In genomic region chr1:53341071-53341470, GRCm38 (mm10) we compare ENCODE assay signal across 30 mouse cellular contexts. TPM values are rescaled to one million over a fixed set of nuclear protein-coding genes. Genes with fewer than 3 reads are reported as not detected.
DNase-seq lines count a peak whose midpoint lies in the region; ATAC-seq and TF ChIP-seq lines count a peak whose summit lies in the region.
"Had no signal": no experiment of that assay in that cellular context is flagged by ENCODE, and none has a peak within 500 bp of the region (broad histone marks: within the 10 kb centered on the region; RNA-seq: fewer than 3 reads in every experiment).

No protein-coding gene starts in this region.

- DNase-seq in liver, postnatal 0 days, result no peak
- no peak for DNase-seq in ovary, postnatal 10 days (ENCODE audit: low spot score)
- DNase-seq in embryo, embryonic 10.5 days (ENCODE audit: low spot score), result no peak
- DNase-seq: adrenal gland, adult 2 months; adrenal gland, postnatal 10 days; adrenal gland, postnatal 25 days; cerebellum, adult 11 months; cerebellum, adult 18-20 months; cerebellum, adult 8-10 months; cerebellum, adult 9-11 months; cerebellum, postnatal 14 days; cerebellum, postnatal 36 days; embryo, embryonic 11 days had no signal

- no peak overlapping the region for H3K4me2 ChIP-seq in liver, postnatal 0 days (ENCODE audit: low read depth, low read length)
- no peak overlapping the region for H3K4me2 ChIP-seq in liver, embryonic 12.5 days
- H3K4me2 ChIP-seq: embryonic facial prominence, embryonic 13.5 days; embryonic facial prominence, embryonic 15.5 days; forebrain, embryonic 12.5 days had no signal

- WGBS in liver, postnatal 0 days (ENCODE audit: insufficient replicate concordance), result 92% methylated on average over 2 of the region's 2 CpGs
- 77% methylated on average over 2 of the region's 2 CpGs for WGBS in liver, embryonic 12.5 days (ENCODE audit: insufficient replicate concordance)

- H3K9me3 ChIP-seq in liver, postnatal 0 days (ENCODE audit: low read length), result no peaks in the 10 kb centered on the region
- H3K9me3 ChIP-seq in liver, embryonic 12.5 days (replicated peaks), result no peaks in the 10 kb centered on the region

- peaks cover 20% of the 10 kb centered on the region for H3K36me3 ChIP-seq in liver, postnatal 0 days (replicated peaks; ENCODE audit: insufficient read depth, low read length)
- H3K36me3 ChIP-seq in liver, embryonic 12.5 days, result peaks cover 43% of the 10 kb centered on the region

- H3K27ac ChIP-seq in liver, postnatal 0 days (ENCODE audit: low read depth), result no peak overlapping the region
- no peak overlapping the region for H3K27ac ChIP-seq in liver, embryonic 12.5 days
- H3K27ac ChIP-seq: embryonic facial prominence, embryonic 13.5 days; embryonic facial prominence, embryonic 15.5 days; forebrain, embryonic 10.5 days; forebrain, embryonic 12.5 days had no signal

- TF ChIP-seq CTCF in liver, postnatal 0 days (IDR thresholded peaks at IDR 0.05; ENCODE audit: low read depth), result no peak

- ATAC-seq in liver, postnatal 0 days, result peak; percentile 31; the same call in 1 of the 2 replicates
- ATAC-seq in liver, embryonic 12.5 days, result no peak
- ATAC-seq in granulocyte monocyte progenitor cell, adult 5-6 weeks (replicated peaks; ENCODE audit: poor library complexity, severe bottlenecking), result peak; percentile 100
- peak; percentile 99 for ATAC-seq in megakaryocyte progenitor cell, adult 5-6 weeks (replicated peaks; ENCODE audit: poor library complexity)
- ATAC-seq: forebrain, embryonic 14.5 days; forebrain, embryonic 16.5 days had no signal

- no peak overlapping the region for H3K9ac ChIP-seq in liver, postnatal 0 days (replicated peaks)
- no peak overlapping the region for H3K9ac ChIP-seq in liver, embryonic 12.5 days
- H3K9ac ChIP-seq: embryonic facial prominence, embryonic 13.5 days; embryonic facial prominence, embryonic 15.5 days; forebrain, embryonic 12.5 days had no signal

- 0 out of 2 replicates have a peak, but pooled peaks have one; percentile 10 for TF ChIP-seq EP300 in liver, postnatal 0 days (IDR thresholded peaks at IDR 0.05; ENCODE audit: low read depth)

- no peak overlapping the region for H3K4me3 ChIP-seq in liver, postnatal 0 days (ENCODE audit: low read depth, low read length)
- H3K4me3 ChIP-seq in liver, embryonic 12.5 days, result no peak overlapping the region
- H3K4me3 ChIP-seq: embryonic facial prominence, embryonic 13.5 days; embryonic facial prominence, embryonic 15.5 days; erythroblast, embryonic 14.5 days; forebrain, embryonic 10.5 days; forebrain, embryonic 12.5 days had no signal

- no peaks in the 10 kb centered on the region for H3K27me3 ChIP-seq in liver, postnatal 0 days (ENCODE audit: insufficient read depth, low read length)
- no peaks in the 10 kb centered on the region for H3K27me3 ChIP-seq in liver, embryonic 12.5 days (replicated peaks)
- H3K27me3 ChIP-seq: embryonic facial prominence, embryonic 13.5 days; embryonic facial prominence, embryonic 15.5 days; forebrain, embryonic 12.5 days had no signal

- no peaks in the 10 kb centered on the region for H3K4me1 ChIP-seq in liver, postnatal 0 days (ENCODE audit: insufficient read depth)
- peaks cover 8% of the 10 kb centered on the region for H3K4me1 ChIP-seq in liver, embryonic 12.5 days
- H3K4me1 ChIP-seq: embryonic facial prominence, embryonic 13.5 days; embryonic facial prominence, embryonic 15.5 days; forebrain, embryonic 10.5 days; forebrain, embryonic 12.5 days had no signal

RNA-seq across cellular contexts. Expression of gene Asdurf, which starts 11.3 kb away (rescaled TPM):
- polyA plus RNA-seq in liver, postnatal 0 days (2015; fragmentation: Nextera tagmentation; extraction: Ambion mirVana), result 2.8 and 5.0 TPM in 2 replicates
- polyA plus RNA-seq in liver, embryonic 12.5 days (2016; fragmentation: Nextera tagmentation; extraction: Ambion mirVana), result not detected in 2 replicates
- not detected in 2 replicates for total RNA-seq in granulocyte monocyte progenitor cell, adult 5-6 weeks (2014; fragmentation: Nextera tagmentation)
- 112 and 243 TPM in 2 replicates for total RNA-seq in granulocyte monocyte progenitor cell, adult 5-6 weeks (2017)
- total RNA-seq in megakaryocyte progenitor cell, adult 5-6 weeks (2015), result not detected in 2 replicates
- total RNA-seq in megakaryocyte progenitor cell, adult 5-6 weeks (2017), result 232 and 264 TPM in 2 replicates
- total RNA-seq: adrenal gland, postnatal 25 days; adrenal gland, postnatal 4 days; ES-E14; MEL had no signal
- polyA plus RNA-seq: adrenal gland, adult 2 months; brain, embryonic 14.5 days; C2C12; cortical plate, adult 2 months; embryonic facial prominence, embryonic 11.5 days; erythroblast, embryonic 14.5 days; forebrain, embryonic 10.5 days; forebrain, embryonic 12.5 days had no signal

RNA-seq across cellular contexts. Expression of gene Gm28551, which starts 11.4 kb away (rescaled TPM):
- 0.11 TPM in 2 replicates for polyA plus RNA-seq in liver, postnatal 0 days (2015; fragmentation: Nextera tagmentation; extraction: Ambion mirVana)
- polyA plus RNA-seq in liver, embryonic 12.5 days (2016; fragmentation: Nextera tagmentation; extraction: Ambion mirVana), result 0.33 and 0.36 TPM in 2 replicates
- not detected in 2 replicates for total RNA-seq in granulocyte monocyte progenitor cell, adult 5-6 weeks (2014; fragmentation: Nextera tagmentation)
- total RNA-seq in granulocyte monocyte progenitor cell, adult 5-6 weeks (2017), result 0.82 TPM in 1 of 2 replicates, not detected in the other
- not detected in 2 replicates for total RNA-seq in megakaryocyte progenitor cell, adult 5-6 weeks (2015)
- not detected in 2 replicates for total RNA-seq in megakaryocyte progenitor cell, adult 5-6 weeks (2017)
- total RNA-seq: adrenal gland, postnatal 10 days; adrenal gland, postnatal 25 days; adrenal gland, postnatal 4 days; MEL had no signal
- polyA plus RNA-seq: adrenal gland, adult 2 months; erythroblast, embryonic 14.5 days had no signal

RNA-seq across cellular contexts. Expression of gene Asnsd1, which starts 11.5 kb away (rescaled TPM):
- 36.0 and 36.2 TPM in 2 replicates for polyA plus RNA-seq in liver, postnatal 0 days (2015; fragmentation: Nextera tagmentation; extraction: Ambion mirVana)
- polyA plus RNA-seq in liver, embryonic 12.5 days (2016; fragmentation: Nextera tagmentation; extraction: Ambion mirVana), result 68.4 and 69.0 TPM in 2 replicates
- 80.1 and 87.9 TPM in 2 replicates for total RNA-seq in granulocyte monocyte progenitor cell, adult 5-6 weeks (2014; fragmentation: Nextera tagmentation)
- total RNA-seq in granulocyte monocyte progenitor cell, adult 5-6 weeks (2017), result 105 and 112 TPM in 2 replicates
- 125 and 129 TPM in 2 replicates for total RNA-seq in megakaryocyte progenitor cell, adult 5-6 weeks (2015)
- 106 and 115 TPM in 2 replicates for total RNA-seq in megakaryocyte progenitor cell, adult 5-6 weeks (2017)

RNA-seq across cellular contexts. Expression of gene Osgepl1, which starts 27.6 kb away (rescaled TPM):
- 16.8 and 16.9 TPM in 2 replicates for polyA plus RNA-seq in liver, postnatal 0 days (2015; fragmentation: Nextera tagmentation; extraction: Ambion mirVana)
- 25.6 and 26.1 TPM in 2 replicates for polyA plus RNA-seq in liver, embryonic 12.5 days (2016; fragmentation: Nextera tagmentation; extraction: Ambion mirVana)
- total RNA-seq in granulocyte monocyte progenitor cell, adult 5-6 weeks (2014; fragmentation: Nextera tagmentation), result 14.1 and 16.6 TPM in 2 replicates
- total RNA-seq in granulocyte monocyte progenitor cell, adult 5-6 weeks (2017), result 12.5 and 13.9 TPM in 2 replicates
- 13.8 and 20.1 TPM in 2 replicates for total RNA-seq in megakaryocyte progenitor cell, adult 5-6 weeks (2015)
- 7.6 and 10.2 TPM in 2 replicates for total RNA-seq in megakaryocyte progenitor cell, adult 5-6 weeks (2017)

RNA-seq across cellular contexts. Expression of gene Gm28778, which starts 44.2 kb away (rescaled TPM):
- polyA plus RNA-seq in liver, postnatal 0 days (2015; fragmentation: Nextera tagmentation; extraction: Ambion mirVana), result not detected in 2 replicates
- polyA plus RNA-seq in liver, embryonic 12.5 days (2016; fragmentation: Nextera tagmentation; extraction: Ambion mirVana), result not detected in 2 replicates
- 2.6 TPM in 1 of 2 replicates, not detected in the other for total RNA-seq in granulocyte monocyte progenitor cell, adult 5-6 weeks (2014; fragmentation: Nextera tagmentation)
- total RNA-seq in granulocyte monocyte progenitor cell, adult 5-6 weeks (2017), result not detected in 2 replicates
- total RNA-seq in megakaryocyte progenitor cell, adult 5-6 weeks (2015), result not detected in 2 replicates
- not detected in 2 replicates for total RNA-seq in megakaryocyte progenitor cell, adult 5-6 weeks (2017)
- total RNA-seq: adrenal gland, adult 2 months; adrenal gland, postnatal 10 days; adrenal gland, postnatal 25 days; adrenal gland, postnatal 4 days; MEL had no signal
- polyA plus RNA-seq: C2C12; embryonic facial prominence, embryonic 11.5 days; embryonic facial prominence, embryonic 13.5 days; embryonic facial prominence, embryonic 15.5 days; erythroblast, embryonic 14.5 days; forebrain, embryonic 10.5 days; forebrain, embryonic 12.5 days; forebrain, embryonic 14.5 days; forebrain, embryonic 16.5 days had no signal
